Mouse (Mus musculus) MEL (cell line): ENCODE data around the gene Liph.

Source experiments
- CTCF ChIP-seq, 3 experiments: IDR thresholded peaks in 2 of 3; conservative IDR thresholded peaks in 1 of 3; 2 replicates each; pipeline ENCODE4 v1.5.1; 2011 to 2012; ENCODE audit warnings: low read length in 3 of 3, low read depth in 2 of 3, mild to moderate bottlenecking in 2 of 3, improper control_type of control experiment in 1 of 3, inconsistent platforms in 1 of 3, mixed read lengths in 1 of 3, moderate library complexity in 1 of 3; ENCODE audit not compliant: control insufficient read depth in 1 of 3, insufficient read depth in 1 of 3, poor library complexity in 1 of 3, severe bottlenecking in 1 of 3
- ELF1 ChIP-seq: IDR thresholded peaks from 2 replicates; pipeline ENCODE4 v1.6.1; 2014; ENCODE audit warnings: low read depth, mild to moderate bottlenecking, inconsistent platforms, low read length, improper control_type of control experiment, moderate library complexity
- EP300 ChIP-seq, 2 experiments: IDR thresholded peaks; 2 replicates each; pipeline ENCODE4 v1.6.1; 2011; ENCODE audit warnings: improper control_type of control experiment in 2 of 2, low read length in 2 of 2, low read depth in 1 of 2, mild to moderate bottlenecking in 1 of 2
- ETS1 ChIP-seq: IDR thresholded peaks from 2 replicates; pipeline ENCODE4 v1.6.1; 2012; ENCODE audit warnings: low read depth, mild to moderate bottlenecking, inconsistent platforms, low read length, improper control_type of control experiment, moderate library complexity
- GABPA ChIP-seq: IDR thresholded peaks from 2 replicates; pipeline ENCODE4 v1.6.1; 2012; ENCODE audit warnings: low read depth, mild to moderate bottlenecking, inconsistent platforms, low read length, improper control_type of control experiment, moderate library complexity
- GATA1 ChIP-seq: IDR thresholded peaks from 2 replicates; pipeline ENCODE4 v1.6.1; 2011; ENCODE audit warnings: low read depth, low read length, improper control_type of control experiment
- HCFC1 ChIP-seq: IDR thresholded peaks from 2 replicates; pipeline ENCODE4 v1.6.1; 2012; ENCODE audit warnings: low read depth, mild to moderate bottlenecking, inconsistent platforms, low read length, improper control_type of control experiment, moderate library complexity
- JUND ChIP-seq: IDR thresholded peaks from 2 replicates; pipeline ENCODE4 v1.6.1; 2011; ENCODE audit warnings: low read depth, mild to moderate bottlenecking, improper control_type of control experiment, low read length
- MAX ChIP-seq: IDR thresholded peaks from 2 replicates; pipeline ENCODE4 v1.6.1; 2011; ENCODE audit warnings: low read length, improper control_type of control experiment
- MAZ ChIP-seq: IDR thresholded peaks from 2 replicates; pipeline ENCODE4 v1.6.1; 2012; ENCODE audit warnings: low read depth, mild to moderate bottlenecking, inconsistent platforms, low read length, improper control_type of control experiment
- POLR2A ChIP-seq, 2 experiments: IDR thresholded peaks; 2 replicates each; pipeline ENCODE4 v1.6.1; 2011 to 2012; ENCODE audit warnings: low read length in 2 of 2, mild to moderate bottlenecking in 2 of 2, control low read depth in 1 of 2, improper control_type of control experiment in 1 of 2, low read depth in 1 of 2, moderate library complexity in 1 of 2; ENCODE audit not compliant: control insufficient read depth in 1 of 2, insufficient read depth in 1 of 2, poor library complexity in 1 of 2
- USF2 ChIP-seq, 2 experiments: IDR thresholded peaks; 2 replicates each; pipeline ENCODE4 v1.6.1; 2011 to 2012; ENCODE audit warnings: improper control_type of control experiment in 2 of 2, low read length in 2 of 2, borderline replicate concordance in 1 of 2, inconsistent platforms in 1 of 2, low read depth in 1 of 2, mild to moderate bottlenecking in 1 of 2; ENCODE audit not compliant: insufficient read depth in 1 of 2
- ZKSCAN1 ChIP-seq: IDR thresholded peaks from 2 replicates; pipeline ENCODE4 v1.6.1; 2012; ENCODE audit warnings: low read depth, mild to moderate bottlenecking, inconsistent platforms, low read length, improper control_type of control experiment, moderate library complexity
- ZNF384 ChIP-seq: IDR thresholded peaks from 2 replicates; pipeline ENCODE4 v1.6.1; 2012; ENCODE audit warnings: low read depth, mild to moderate bottlenecking, inconsistent platforms, low read length, improper control_type of control experiment

DNA sequence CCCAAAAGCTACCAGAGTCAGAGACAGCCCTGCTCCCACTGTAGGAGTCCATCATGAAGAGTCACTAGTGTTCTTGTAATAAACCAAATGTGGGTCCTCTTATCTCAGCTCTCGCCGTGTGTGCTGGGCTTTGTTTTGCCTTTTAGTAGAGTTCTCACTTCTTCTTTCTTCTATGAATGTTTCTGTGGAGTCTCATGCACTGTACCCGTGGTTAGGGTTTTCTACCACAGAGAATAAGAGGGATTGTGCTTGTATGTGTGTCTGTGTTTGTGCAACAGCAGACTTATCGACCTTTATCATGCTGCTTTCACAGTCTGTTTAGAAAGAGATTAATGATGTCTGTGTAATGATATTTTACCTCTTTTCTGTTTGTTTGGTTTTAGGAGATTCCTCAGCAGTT is 48.4 kb upstream of the Liph start:
- TF ChIP-seq CTCF (IDR thresholded peaks at IDR 0.05 in 2 of 3, conservative IDR thresholded peaks at IDR 0.05 in 1 of 3; ENCODE audit: control insufficient read depth in 1 of 3, insufficient read depth in 1 of 3, low read depth in 2 of 3, low read length in 3 of 3, poor library complexity in 1 of 3, severe bottlenecking in 1 of 3) (no peak), JUND (no peak), MAZ (no peak), HCFC1 (no peak), ELF1 (no peak), ZNF384 (no peak), GATA1 (no peak), POLR2A (IDR thresholded peaks at IDR 0.05; ENCODE audit: control insufficient read depth in 1 of 2, insufficient read depth in 1 of 2, low read depth in 1 of 2, low read length in 2 of 2, poor library complexity in 1 of 2) (no peak), USF2 (IDR thresholded peaks at IDR 0.05; ENCODE audit: borderline replicate concordance in 1 of 2, insufficient read depth in 1 of 2, low read depth in 1 of 2, low read length in 2 of 2) (no peak), GABPA (no peak), ZKSCAN1 (no peak; the same call in 1 of the 2 replicates), EP300 (IDR thresholded peaks at IDR 0.05; ENCODE audit: low read depth in 1 of 2, low read length in 2 of 2) (0 out of 4 replicates have a peak, but pooled peaks of 1 of the 2 experiments have one; percentile 12), ETS1 (no peak), MAX (no peak)
